Mouse (Mus musculus): Measurements from ENCODE around the gene Gm572. TPM values are rescaled to one million over a fixed set of nuclear protein-coding genes. Genes with fewer than 3 reads are reported as not detected.

The Gm572 gene
- polyA plus RNA-seq, 1 experiment, result 0.10 TPM

- Histone ChIP-seq H3K27ac (ENCODE audit: control insufficient read depth, insufficient read depth, low read depth, low read length) (no peak overlapping the region), H3K4me1 (ENCODE audit: control insufficient read depth, insufficient read depth, low read length) (no peaks in the 10 kb centered on the region), H3K36me3 (ENCODE audit: control insufficient read depth, insufficient read depth, low read length) (no peaks in the 10 kb centered on the region), H3K27me3 (ENCODE audit: control insufficient read depth, insufficient read depth, low read length) (no peaks in the 10 kb centered on the region), H3K4me3 (ENCODE audit: control insufficient read depth, low read depth, low read length) (no peak overlapping the region)
- TF ChIP-seq CTCF (IDR thresholded peaks at IDR 0.05; ENCODE audit: control insufficient read depth, insufficient read depth, insufficient replicate concordance, low read depth, low read length), result no peak
- TF ChIP-seq POLR2A (IDR thresholded peaks at IDR 0.05; ENCODE audit: control insufficient read depth, low read depth, low read length), result no peak
These were observed 71.6 kb downstream of the Gm572 start for GRCm38 (mm10) chr4:148714739-148715138.

GRCm38 (mm10) chr4:148715396-148715795, 72.3 kb downstream of the Gm572 start:
- no peaks in the 10 kb centered on the region for H3K36me3 ChIP-seq (ENCODE audit: control insufficient read depth, insufficient read depth, low read length)
- no peak overlapping the region for H3K4me3 ChIP-seq (ENCODE audit: control insufficient read depth, low read depth, low read length)
- no peak for TF ChIP-seq POLR2A (IDR thresholded peaks at IDR 0.05; ENCODE audit: control insufficient read depth, low read depth, low read length)
- TF ChIP-seq CTCF (IDR thresholded peaks at IDR 0.05; ENCODE audit: control insufficient read depth, insufficient read depth, insufficient replicate concordance, low read depth, low read length), result no peak
- no peaks in the 10 kb centered on the region for H3K4me1 ChIP-seq (ENCODE audit: control insufficient read depth, insufficient read depth, low read length)
- no peak overlapping the region for H3K27ac ChIP-seq (ENCODE audit: control insufficient read depth, insufficient read depth, low read depth, low read length)
- H3K27me3 ChIP-seq (ENCODE audit: control insufficient read depth, insufficient read depth, low read length), result no peaks in the 10 kb centered on the region

Other genes with a start within 250 kb of the Gm572 start
- 12.8 and 14.5 TPM in 2 replicates for gene Ubiad1, start 198.5 kb upstream of the Gm572 start, polyA plus RNA-seq (2012; rRNA removed)
- 74.8 and 75.5 TPM in 2 replicates for gene Mtor, start 194.7 kb upstream of the Gm572 start, polyA plus RNA-seq (2012; rRNA removed)
- gene Angptl7, start 142.9 kb upstream of the Gm572 start, polyA plus RNA-seq (2012; rRNA removed), result 3.4 and 11.0 TPM in 2 replicates
- gene Exosc10, start 84.9 kb upstream of the Gm572 start, polyA plus RNA-seq (2012; rRNA removed), result 37.1 and 40.1 TPM in 2 replicates
- 11.1 and 12.0 TPM in 2 replicates for gene Srm, start 51.8 kb upstream of the Gm572 start, polyA plus RNA-seq (2012; rRNA removed)
- 0.25 TPM in 1 of 2 replicates, not detected in the other for gene Masp2, start 40.8 kb upstream of the Gm572 start, polyA plus RNA-seq (2012; rRNA removed)
- gene Tardbp, start 16.3 kb upstream of the Gm572 start, polyA plus RNA-seq (2012; rRNA removed), result 107 and 149 TPM in 2 replicates
- gene Casz1, start 161.1 kb downstream of the Gm572 start, polyA plus RNA-seq (2012; rRNA removed), result 8.5 and 9.8 TPM in 2 replicates

Measured in testis, adult 2 months (tissue).